Mouse (Mus musculus): ENCODE results near the gene Hpcal4. TPM values are rescaled to one million over a fixed set of nuclear protein-coding genes. Genes with fewer than 3 reads are reported as not detected.

Gene Hpcal4
- total and polyA plus RNA-seq, 2 experiments from 2014 or later = 63.4 to 64.5 TPM

DNA sequence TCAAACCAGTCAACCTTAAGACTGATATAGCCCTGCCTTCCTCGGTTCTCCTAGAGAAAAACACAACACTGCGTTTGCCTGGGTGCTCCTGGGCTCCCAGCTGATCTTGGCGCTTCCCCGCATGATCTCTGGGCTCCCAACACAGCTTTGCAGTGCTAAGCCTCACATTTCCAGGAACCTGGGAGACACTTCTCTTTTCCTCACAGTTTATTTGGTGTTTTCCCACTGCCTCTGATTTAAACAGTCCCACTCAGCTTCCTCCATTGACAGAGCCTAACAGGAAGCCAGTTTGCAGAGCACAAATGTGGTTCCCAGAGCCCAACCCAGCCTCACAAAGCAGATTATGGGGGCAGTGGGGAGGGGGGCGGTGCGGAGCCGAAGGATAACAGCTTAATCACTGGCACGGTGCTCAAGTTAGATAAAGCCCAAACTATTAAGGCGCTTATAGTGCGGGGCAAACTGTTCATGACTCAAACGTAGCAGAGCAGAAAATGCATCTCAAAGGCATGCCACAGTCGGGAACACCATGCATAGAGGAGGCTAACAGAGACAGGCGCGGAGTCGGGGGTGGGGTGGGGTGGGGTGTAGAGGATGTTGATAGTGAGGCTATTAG lies 20.6 kb upstream of the Hpcal4 start:
- no peak for DNase-seq (ENCODE audit: low spot score)
- H3K36me3 ChIP-seq (ENCODE audit: insufficient read depth, low read length) = no peaks in the 10 kb centered on the region
- H3K27ac ChIP-seq (ENCODE audit: low read depth, low read length) = no peak overlapping the region
- no peaks in the 10 kb centered on the region for H3K9me3 ChIP-seq (ENCODE audit: low read length)
- H3K4me3 ChIP-seq (ENCODE audit: low read depth, low read length) = no peak overlapping the region
- no peaks in the 10 kb centered on the region for H3K27me3 ChIP-seq (ENCODE audit: insufficient read depth, low read length)
- peak; percentile 56; the same call in 1 of the 2 replicates for ATAC-seq (ENCODE audit: low FRiP score)
- H3K4me1 ChIP-seq (ENCODE audit: insufficient read depth, low read length) = peaks cover 5% of the 10 kb centered on the region; the same call in 1 of the 2 replicates
- peak overlapping the region; percentile 27 for H3K4me2 ChIP-seq (ENCODE audit: low read depth, low read length, poor library complexity, severe bottlenecking)
- no peak for TF ChIP-seq CTCF (IDR thresholded peaks at IDR 0.05)
- 4% methylated on average over 15 of the region's 15 CpGs for WGBS
- H3K9ac ChIP-seq (replicated peaks; ENCODE audit: low read length, poor library complexity, severe bottlenecking) = no peak overlapping the region

DNA sequence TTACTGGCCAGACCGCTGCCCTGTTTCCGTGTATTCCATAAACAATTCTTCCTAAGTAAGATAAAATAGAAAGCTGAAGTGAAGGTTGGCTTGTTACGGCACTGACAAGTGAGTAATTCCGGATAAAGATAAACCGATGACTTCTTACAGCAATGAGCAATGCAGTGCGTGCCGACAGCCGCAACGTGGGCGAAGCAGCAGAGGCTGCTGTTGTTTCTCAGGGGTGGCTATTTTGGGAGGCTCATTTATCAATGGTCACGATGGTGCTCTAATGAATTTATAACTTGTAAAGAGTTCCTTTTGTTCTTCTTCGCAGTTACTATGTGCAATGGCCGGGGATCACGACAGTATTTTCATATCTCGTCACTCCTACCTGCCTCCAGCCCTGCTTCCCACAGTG lies 18.9 kb upstream of the Hpcal4 start:
- H3K36me3 ChIP-seq (ENCODE audit: insufficient read depth, low read length) = no peaks in the 10 kb centered on the region
- DNase-seq (ENCODE audit: low spot score) = no peak
- 0 out of 2 replicates have a peak, but pooled peaks cover 1% of the 10 kb centered on the region for H3K9me3 ChIP-seq (ENCODE audit: low read length)
- TF ChIP-seq CTCF (IDR thresholded peaks at IDR 0.05) = no peak
- H3K27ac ChIP-seq (ENCODE audit: low read depth, low read length) = no peak overlapping the region
- H3K27me3 ChIP-seq (ENCODE audit: insufficient read depth, low read length) = no peaks in the 10 kb centered on the region
- H3K4me3 ChIP-seq (ENCODE audit: low read depth, low read length) = no peak overlapping the region
- H3K4me2 ChIP-seq (ENCODE audit: low read depth, low read length, poor library complexity, severe bottlenecking) = no peak overlapping the region
- no peak overlapping the region for H3K9ac ChIP-seq (replicated peaks; ENCODE audit: low read length, poor library complexity, severe bottlenecking)
- peaks cover 5% of the 10 kb centered on the region; the same call in 1 of the 2 replicates for H3K4me1 ChIP-seq (ENCODE audit: insufficient read depth, low read length)
- no peak for ATAC-seq (ENCODE audit: low FRiP score)
- WGBS = 93% methylated on average over 15 of the region's 15 CpGs

- Histone ChIP-seq H3K4me2 (ENCODE audit: low read depth, low read length, poor library complexity, severe bottlenecking) (no peak overlapping the region), H3K36me3 (ENCODE audit: insufficient read depth, low read length) (no peaks in the 10 kb centered on the region), H3K4me1 (ENCODE audit: insufficient read depth, low read length) (no peaks in the 10 kb centered on the region), H3K4me3 (ENCODE audit: low read depth, low read length) (no peak overlapping the region), H3K9me3 (ENCODE audit: low read length) (0 out of 2 replicates have a peak, but pooled peaks cover 4% of the 10 kb centered on the region), H3K27ac (ENCODE audit: low read depth, low read length) (no peak overlapping the region), H3K9ac (replicated peaks; ENCODE audit: low read length, poor library complexity, severe bottlenecking) (no peak overlapping the region), H3K27me3 (ENCODE audit: insufficient read depth, low read length) (0 out of 2 replicates have a peak, but pooled peaks cover 10% of the 10 kb centered on the region)
- no peak for TF ChIP-seq CTCF (IDR thresholded peaks at IDR 0.05)
- DNase-seq (ENCODE audit: low spot score) (no peak), ATAC-seq (ENCODE audit: low FRiP score) (no peak)
Observed at GRCm38 (mm10) chr4:123171811-123172210, 11.2 kb upstream of the Hpcal4 start.

DNA sequence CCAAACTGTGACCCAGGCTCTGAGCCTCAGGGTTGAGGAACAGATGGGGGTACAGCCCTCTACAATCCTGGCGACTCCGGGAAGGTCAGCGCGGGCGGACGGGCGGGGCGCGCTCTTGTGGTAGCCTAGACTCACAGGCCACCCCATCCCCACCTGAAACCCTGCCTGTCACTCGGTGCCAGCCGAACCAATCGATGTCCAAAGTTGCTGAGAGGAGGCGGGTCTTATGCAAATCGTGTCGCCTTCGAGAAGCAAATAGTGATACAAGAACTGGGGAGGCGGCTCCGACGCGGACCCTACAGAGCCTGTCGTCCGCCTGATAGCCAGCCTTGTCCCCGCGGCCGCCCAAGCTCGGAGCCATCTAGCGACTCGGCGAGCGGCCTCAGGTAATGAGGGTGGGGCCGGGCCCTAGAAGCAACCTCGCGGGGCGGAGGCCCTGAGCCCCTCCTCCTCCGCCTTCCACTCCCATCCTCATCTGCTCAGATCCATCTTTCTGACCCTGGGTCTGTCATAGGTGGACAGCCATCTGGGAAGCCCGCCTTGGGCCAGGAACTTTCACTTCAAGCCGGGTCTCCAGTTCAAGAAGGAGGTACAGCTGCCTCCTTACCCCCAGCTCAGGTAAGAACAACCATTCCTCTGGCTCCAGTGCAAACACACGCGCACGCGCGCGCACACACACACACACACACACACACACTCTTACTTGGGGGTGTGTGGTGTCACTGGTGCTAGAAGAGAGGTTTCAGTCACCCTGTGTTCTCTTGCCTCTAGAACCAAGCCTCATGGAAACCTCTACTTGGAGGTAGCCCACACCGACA lies 421 bp downstream of the Hpcal4 start:
- WGBS = 12% methylated on average over 43 of the region's 44 CpGs
- H3K36me3 ChIP-seq (ENCODE audit: insufficient read depth, low read length) = no peaks in the 10 kb centered on the region
- no peak for TF ChIP-seq CTCF (IDR thresholded peaks at IDR 0.05)

DNA sequence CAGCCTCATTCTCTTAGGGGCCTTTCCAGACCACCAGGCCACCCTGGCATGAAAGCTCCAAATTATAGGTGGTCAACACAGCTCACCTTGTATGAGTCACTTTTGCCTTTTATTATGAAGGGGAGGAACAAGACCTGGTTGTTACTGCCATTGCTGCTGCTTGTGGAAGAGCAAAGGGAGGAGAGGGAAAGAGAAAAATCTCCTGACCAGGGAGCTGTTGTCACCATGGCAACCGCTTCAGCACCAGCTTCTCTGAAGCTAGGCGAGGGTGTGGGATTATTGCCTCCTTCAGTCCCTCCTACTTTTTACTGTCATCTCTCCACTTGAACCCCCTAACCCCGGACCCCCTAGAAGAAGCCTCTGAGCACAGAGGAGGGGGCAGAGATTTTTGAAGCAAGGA lies 1.8 kb downstream of the Hpcal4 start:
- Histone ChIP-seq H3K27me3 (ENCODE audit: insufficient read depth, low read length) (no peaks in the 10 kb centered on the region), H3K4me1 (ENCODE audit: insufficient read depth, low read length) (peaks cover 19% of the 10 kb centered on the region; the same call in 1 of the 2 replicates), H3K4me2 (ENCODE audit: low read depth, low read length, poor library complexity, severe bottlenecking) (peak overlapping the region; percentile 80), H3K9ac (replicated peaks; ENCODE audit: low read length, poor library complexity, severe bottlenecking) (no peak overlapping the region), H3K36me3 (ENCODE audit: insufficient read depth, low read length) (0 out of 2 replicates have a peak, but pooled peaks cover 2% of the 10 kb centered on the region), H3K4me3 (ENCODE audit: low read depth, low read length) (peak overlapping the region; percentile 13), H3K27ac (ENCODE audit: low read depth, low read length) (peak overlapping the region; percentile 80), H3K9me3 (ENCODE audit: low read length) (no peaks in the 10 kb centered on the region)
- ATAC-seq (ENCODE audit: low FRiP score) (no peak), DNase-seq (ENCODE audit: low spot score) (peak; percentile 66)
- 31% methylated on average over 3 of the region's 3 CpGs for WGBS
- TF ChIP-seq CTCF (IDR thresholded peaks at IDR 0.05) = no peak

More for the DNA sequence above, 421 bp downstream of the Hpcal4 start:
- Histone ChIP-seq H3K27me3 (ENCODE audit: insufficient read depth, low read length) (no peaks in the 10 kb centered on the region), H3K9me3 (ENCODE audit: low read length) (no peaks in the 10 kb centered on the region), H3K4me1 (ENCODE audit: insufficient read depth, low read length) (peaks cover 19% of the 10 kb centered on the region; the same call in 1 of the 2 replicates), H3K4me2 (ENCODE audit: low read depth, low read length, poor library complexity, severe bottlenecking) (peak overlapping the region; percentile 80), H3K9ac (replicated peaks; ENCODE audit: low read length, poor library complexity, severe bottlenecking) (peak overlapping the region; percentile 83), H3K27ac (ENCODE audit: low read depth, low read length) (peak overlapping the region; percentile 80), H3K4me3 (ENCODE audit: low read depth, low read length) (peak overlapping the region; percentile 58)
- peak; percentile 90 for DNase-seq (ENCODE audit: low spot score)
- ATAC-seq (ENCODE audit: low FRiP score) = peak; percentile 90

DNA sequence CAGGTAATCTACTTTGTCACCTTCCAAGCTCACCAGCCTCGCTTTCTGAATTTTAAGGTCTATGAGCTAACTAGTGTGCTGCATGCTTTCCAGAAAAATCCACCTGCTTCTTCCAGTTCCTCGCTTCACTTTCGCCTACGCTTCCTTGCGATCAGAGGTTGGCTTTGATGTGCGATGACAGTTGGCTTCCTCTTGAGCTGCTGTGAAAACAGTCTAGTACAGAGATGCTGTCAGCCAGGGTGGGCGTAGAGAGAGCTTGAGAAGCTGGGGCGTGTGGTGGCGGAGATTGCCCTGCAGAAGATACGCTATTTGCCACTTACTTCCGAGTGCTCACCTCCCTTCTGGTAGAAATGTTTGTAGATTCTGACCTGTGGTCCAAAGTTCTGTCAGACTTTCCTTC lies 9.3 kb downstream of the Hpcal4 start:
- H3K27ac ChIP-seq (ENCODE audit: low read depth, low read length) = no peak overlapping the region

More for the DNA sequence above, 9.3 kb downstream of the Hpcal4 start:
- no peaks in the 10 kb centered on the region for H3K4me1 ChIP-seq (ENCODE audit: insufficient read depth, low read length)
- ATAC-seq (ENCODE audit: low FRiP score) (no peak), DNase-seq (ENCODE audit: low spot score) (no peak)
- no peaks in the 10 kb centered on the region for H3K27me3 ChIP-seq (ENCODE audit: insufficient read depth, low read length)
- H3K36me3 ChIP-seq (ENCODE audit: insufficient read depth, low read length) = peaks cover 23% of the 10 kb centered on the region
- WGBS = 86% methylated on average over 11 of the region's 11 CpGs
- no peak overlapping the region for H3K9ac ChIP-seq (replicated peaks; ENCODE audit: low read length, poor library complexity, severe bottlenecking)
- no peak for TF ChIP-seq CTCF (IDR thresholded peaks at IDR 0.05)
- H3K4me3 ChIP-seq (ENCODE audit: low read depth, low read length) = no peak overlapping the region
- H3K9me3 ChIP-seq (ENCODE audit: low read length) = no peaks in the 10 kb centered on the region
- no peak overlapping the region for H3K4me2 ChIP-seq (ENCODE audit: low read depth, low read length, poor library complexity, severe bottlenecking)
